Mouse (Mus musculus) forebrain, embryonic 15.5 days (tissue): Measurements from ENCODE around the gene Arid1b. TPM values are rescaled to one million over a fixed set of nuclear protein-coding genes. Genes with fewer than 3 reads are reported as not detected.

Experiments used
- ATAC-seq: fragments of 200-750 bp; cut with Nextera tagmentation; replicated peaks from 2 replicates; pipeline ENCODE4 v1.8.0; 2017; ENCODE audit warnings: mild to moderate bottlenecking, moderate TSS enrichment, moderate library complexity
- H3K27ac ChIP-seq: fragments of 300-500 bp; sonication (generic); replicated peaks from 2 replicates; pipeline ENCODE4 v1.5.1; 2015; ENCODE audit warnings: mild to moderate bottlenecking, inconsistent platforms
- H3K27me3 ChIP-seq: fragments of 300-500 bp; sonication (generic); 2 replicates; pipeline ENCODE4 v1.6.1; 2015; ENCODE audit warnings: inconsistent platforms
- H3K36me3 ChIP-seq: fragments of 300-500 bp; sonication (generic); 2 replicates; pipeline ENCODE4 v1.6.1; 2015; ENCODE audit warnings: mild to moderate bottlenecking, inconsistent platforms
- H3K4me1 ChIP-seq: fragments of 300-500 bp; sonication (generic); 2 replicates; pipeline ENCODE4 v1.6.1; 2015; ENCODE audit warnings: inconsistent platforms
- H3K4me2 ChIP-seq: fragments of 300-500 bp; sonication (generic); replicated peaks from 2 replicates; pipeline ENCODE4 v1.6.1; 2015; ENCODE audit warnings: mild to moderate bottlenecking, inconsistent platforms
- H3K4me3 ChIP-seq: fragments of 300-500 bp; sonication (generic); 2 replicates; pipeline ENCODE4 v1.5.1; 2015; ENCODE audit warnings: mild to moderate bottlenecking, inconsistent platforms
- H3K9ac ChIP-seq: fragments of 300-500 bp; sonication (generic); replicated peaks from 2 replicates; pipeline ENCODE4 v1.6.1; 2015; ENCODE audit warnings: mild to moderate bottlenecking, inconsistent platforms
- H3K9me3 ChIP-seq: fragments of 300-500 bp; sonication (generic); 2 replicates; pipeline ENCODE4 v1.6.1; 2016; ENCODE audit warnings: inconsistent platforms
- WGBS: fragments of 180-500 bp; shearing (Covaris S2); methylation state at CpG from one replicate; pipeline ENCODE4 v1.1.7; 2015; ENCODE audit warnings: mixed read lengths; 5-methylcytosine and 5-hydroxymethylcytosine counted together
- polyA plus RNA-seq: library from polyadenylated mRNA; unstranded; fragments of >200 nt; fragmentation: Nextera tagmentation; extraction: Ambion mirVana; gene quantifications from 2 replicates; pipeline ENCODE4 v1.2.1, GENCODE M21; 2015

Gene Arid1b
- polyA plus RNA-seq, 1 experiment from 2014 or later, result 14.8 TPM

DNA sequence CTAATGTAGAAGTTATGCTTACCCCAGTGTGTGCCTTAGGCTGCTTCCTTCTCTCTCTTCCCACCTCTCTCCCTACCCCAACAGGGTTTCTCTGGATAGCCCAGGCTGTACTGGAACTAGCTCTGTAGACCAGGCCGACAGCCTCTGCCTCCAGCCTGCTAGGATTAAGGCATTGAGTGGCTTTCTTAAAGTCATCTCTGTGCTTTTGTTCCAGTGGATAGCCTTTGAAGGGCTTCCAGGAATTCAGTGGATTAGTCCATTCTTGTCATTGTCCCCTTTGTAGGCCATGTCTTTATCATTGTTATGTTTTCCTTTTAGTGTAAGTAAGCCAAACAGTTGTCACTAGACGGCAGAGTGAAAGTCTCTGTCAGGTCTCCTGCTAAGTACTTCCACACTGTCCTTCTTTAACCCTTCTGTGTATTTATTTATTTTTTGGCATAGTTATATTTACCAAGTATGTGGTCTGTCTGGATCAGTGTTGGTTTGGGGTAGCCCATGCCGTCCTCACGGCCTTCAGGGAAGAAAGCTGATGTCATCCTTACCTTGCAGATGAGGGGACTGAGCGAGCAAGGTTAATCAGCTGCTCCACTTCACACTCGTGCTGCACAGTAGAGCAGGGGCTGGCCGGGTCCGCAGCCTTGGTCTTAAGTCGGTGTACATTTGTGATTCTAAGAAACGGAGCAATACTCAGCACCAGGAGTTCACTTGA lies 58.1 kb downstream of the Arid1b start:
- Histone ChIP-seq H3K4me3 (no peak overlapping the region), H3K36me3 (no peaks in the 10 kb centered on the region), H3K27ac (no peak overlapping the region), H3K4me2 (no peak overlapping the region), H3K4me1 (peaks cover 28% of the 10 kb centered on the region), H3K9ac (no peak overlapping the region), H3K9me3 (no peaks in the 10 kb centered on the region), H3K27me3 (no peaks in the 10 kb centered on the region)
- ATAC-seq, result no peak
- 56% methylated on average over 10 of the region's 10 CpGs for WGBS

DNA sequence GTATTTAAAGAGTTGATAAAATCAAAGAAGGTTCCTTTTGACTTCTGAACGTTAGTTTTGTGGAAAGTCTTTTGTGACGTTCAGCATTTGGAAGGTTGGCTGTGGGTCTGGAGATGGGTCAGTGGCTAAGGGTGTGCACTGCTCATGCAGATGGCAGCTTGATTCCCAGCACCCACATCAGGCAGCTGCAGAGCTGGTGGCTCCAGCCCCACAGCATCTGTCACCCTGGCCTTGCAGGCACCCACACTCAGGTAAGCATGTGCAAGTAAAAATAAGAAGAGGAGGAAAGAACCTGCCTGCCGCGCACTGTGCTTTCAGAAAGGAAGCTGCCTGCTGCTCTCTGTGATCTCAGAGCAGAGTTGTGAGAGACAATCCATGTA lies 58.7 kb downstream of the Arid1b start:
- WGBS, result 85% methylated on average over 4 of the region's 4 CpGs
- no peak overlapping the region for H3K4me3 ChIP-seq
- H3K27ac ChIP-seq, result no peak overlapping the region
- ATAC-seq, result no peak
- H3K9me3 ChIP-seq, result no peaks in the 10 kb centered on the region
- no peaks in the 10 kb centered on the region for H3K27me3 ChIP-seq
- H3K4me2 ChIP-seq, result no peak overlapping the region
- H3K9ac ChIP-seq, result no peak overlapping the region
- no peaks in the 10 kb centered on the region for H3K36me3 ChIP-seq
- H3K4me1 ChIP-seq, result peaks cover 34% of the 10 kb centered on the region

DNA sequence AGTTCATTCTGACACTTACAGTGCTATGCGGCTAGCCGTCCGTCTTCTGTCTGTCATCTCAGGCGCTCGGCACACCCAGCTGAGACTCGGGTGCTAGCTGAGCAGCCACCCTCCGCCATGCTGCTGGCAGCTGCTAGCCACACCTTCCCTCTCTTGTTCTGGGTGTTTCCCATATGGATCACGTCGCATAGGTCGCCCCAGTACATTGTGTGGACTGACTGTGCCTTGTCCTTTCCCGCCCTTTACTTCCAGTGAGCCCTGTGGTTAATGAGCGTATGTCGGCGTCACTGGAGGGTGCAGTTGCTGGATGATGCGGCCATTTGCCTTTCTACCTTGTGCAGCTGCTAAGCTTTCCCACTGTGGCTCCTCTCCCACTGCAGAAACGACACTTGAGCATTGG lies 59.1 kb downstream of the Arid1b start:
- no peaks in the 10 kb centered on the region for H3K27me3 ChIP-seq
- no peak overlapping the region for H3K4me3 ChIP-seq
- no peak overlapping the region for H3K9ac ChIP-seq
- H3K9me3 ChIP-seq, result no peaks in the 10 kb centered on the region
- 80% methylated on average over 16 of the region's 16 CpGs for WGBS
- H3K36me3 ChIP-seq, result no peaks in the 10 kb centered on the region
- H3K4me2 ChIP-seq, result no peak overlapping the region
- ATAC-seq, result 0 out of 2 replicates have a peak, but pooled peaks have one; percentile 27
- no peak overlapping the region for H3K27ac ChIP-seq
- peaks cover 38% of the 10 kb centered on the region for H3K4me1 ChIP-seq

DNA sequence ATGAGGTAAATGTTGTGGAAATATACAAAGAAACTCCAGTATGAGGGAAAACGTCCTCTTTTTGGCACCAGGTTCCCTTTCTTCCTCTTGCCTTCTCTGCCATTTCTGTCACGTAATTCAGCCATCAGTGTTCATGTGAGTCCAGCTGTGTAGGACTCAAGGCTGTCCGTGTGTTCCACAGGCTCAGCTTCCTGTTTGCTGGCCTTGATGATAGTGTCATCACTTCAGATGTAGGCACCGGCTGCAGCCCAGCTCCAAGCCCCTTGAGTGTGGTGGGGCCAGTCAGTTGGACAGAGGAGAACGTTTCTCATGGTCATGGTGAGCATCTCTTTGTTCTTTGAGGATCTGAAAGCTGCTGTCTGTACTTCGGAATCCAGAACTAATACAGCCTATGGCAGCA lies 61.3 kb downstream of the Arid1b start:
- H3K9ac ChIP-seq, result no peak overlapping the region
- no peak overlapping the region for H3K27ac ChIP-seq
- H3K27me3 ChIP-seq, result no peaks in the 10 kb centered on the region
- H3K4me2 ChIP-seq, result no peak overlapping the region
- H3K36me3 ChIP-seq, result no peaks in the 10 kb centered on the region
- 78% methylated on average over 6 of the region's 6 CpGs for WGBS
- H3K4me3 ChIP-seq, result no peak overlapping the region
- no peak for ATAC-seq
- H3K9me3 ChIP-seq, result no peaks in the 10 kb centered on the region
- peaks cover 49% of the 10 kb centered on the region for H3K4me1 ChIP-seq

DNA sequence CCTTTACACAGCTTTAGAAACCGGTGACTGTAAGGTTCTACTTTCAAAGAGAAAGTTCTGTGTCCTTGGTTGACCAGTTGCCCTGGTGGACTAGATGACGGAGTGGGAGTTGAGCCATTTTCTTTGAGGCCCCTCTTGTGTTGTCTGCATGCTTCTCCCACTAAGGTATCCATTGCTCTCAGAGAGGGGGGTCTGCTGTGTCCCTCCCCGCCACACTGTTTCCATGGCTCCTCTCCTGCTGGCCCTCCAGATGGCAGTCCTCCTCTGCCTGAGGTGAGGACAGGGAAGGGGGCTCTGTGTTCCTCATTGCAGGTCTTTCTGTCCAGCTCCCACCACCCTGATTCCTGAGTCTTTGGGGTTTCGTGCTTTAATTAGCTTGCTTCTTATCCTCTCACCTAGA lies 62.5 kb downstream of the Arid1b start:
- Histone ChIP-seq H3K4me3 (no peak overlapping the region), H3K4me1 (peaks cover 45% of the 10 kb centered on the region), H3K9me3 (no peaks in the 10 kb centered on the region), H3K36me3 (no peaks in the 10 kb centered on the region), H3K9ac (no peak overlapping the region), H3K27me3 (no peaks in the 10 kb centered on the region), H3K27ac (no peak overlapping the region), H3K4me2 (no peak overlapping the region)
- ATAC-seq, result no peak
- WGBS, result 58% methylated on average over 4 of the region's 4 CpGs

DNA sequence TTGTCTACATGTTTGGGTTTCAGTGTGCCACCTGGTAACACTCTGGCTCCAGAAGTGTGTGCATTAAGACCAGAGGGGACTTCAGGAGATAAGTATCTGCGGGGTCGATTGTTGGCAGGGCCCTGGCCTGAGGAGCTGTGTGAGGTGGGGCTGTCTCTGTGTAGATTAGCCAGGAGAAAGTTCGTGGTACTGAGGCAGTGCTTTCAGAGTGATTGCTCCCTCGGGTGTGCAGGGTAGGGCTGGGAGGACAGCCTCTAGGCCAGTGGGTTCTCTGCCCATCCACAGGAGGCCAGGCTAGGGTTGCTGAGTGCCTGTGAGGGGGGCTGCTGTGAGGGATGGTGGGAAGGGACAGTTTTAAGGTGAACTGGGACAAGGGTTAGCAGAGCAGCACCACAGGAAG lies 63.2 kb downstream of the Arid1b start:
- Histone ChIP-seq H3K4me2 (no peak overlapping the region), H3K9ac (no peak overlapping the region), H3K4me3 (no peak overlapping the region), H3K9me3 (no peaks in the 10 kb centered on the region), H3K4me1 (peaks cover 45% of the 10 kb centered on the region), H3K27ac (no peak overlapping the region; the same call in 1 of the 2 replicates), H3K36me3 (no peaks in the 10 kb centered on the region), H3K27me3 (no peaks in the 10 kb centered on the region)
- WGBS, result 30% methylated on average over 4 of the region's 4 CpGs
- no peak; the same call in 1 of the 2 replicates for ATAC-seq

DNA sequence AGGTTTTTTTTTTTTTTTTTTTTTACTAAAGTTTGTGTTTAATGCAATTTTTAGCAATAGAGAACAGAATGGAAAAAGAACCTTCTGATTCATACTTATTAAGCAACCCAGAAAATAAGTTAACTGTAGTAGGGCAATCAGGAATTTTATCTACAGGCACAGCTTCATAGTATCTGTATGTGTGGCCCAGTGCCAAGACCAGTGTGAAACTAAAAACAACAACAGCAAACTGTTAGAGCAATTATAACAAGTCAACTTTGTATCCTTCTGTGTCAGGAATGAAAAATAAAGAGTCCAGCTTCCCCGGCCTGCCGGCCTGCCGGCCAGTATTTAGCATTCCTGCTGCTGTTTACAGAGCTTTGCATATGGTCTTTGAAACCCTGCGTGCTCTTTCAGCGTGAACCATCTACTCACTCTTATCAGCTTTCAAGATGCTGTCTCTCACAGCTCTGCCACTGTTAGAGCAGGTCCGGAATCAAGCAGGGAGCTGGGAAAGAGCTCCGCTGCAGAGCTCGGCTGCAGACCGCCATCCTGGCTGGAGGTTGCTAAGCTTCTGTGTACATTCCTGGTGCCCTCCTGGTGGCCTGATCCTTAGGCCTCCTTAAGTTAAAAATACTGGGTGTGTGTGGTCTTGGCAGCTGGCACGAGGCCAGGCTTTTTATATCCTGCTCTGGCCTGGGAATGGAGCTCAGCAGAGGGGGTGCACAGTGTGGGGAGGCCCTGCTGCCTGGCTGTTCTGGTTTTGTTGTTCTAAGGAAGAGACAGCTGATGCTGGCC lies 64.0 kb downstream of the Arid1b start:
- no peaks in the 10 kb centered on the region for H3K36me3 ChIP-seq
- H3K4me1 ChIP-seq, result peaks cover 41% of the 10 kb centered on the region
- no peak overlapping the region for H3K4me3 ChIP-seq
- H3K4me2 ChIP-seq, result peak overlapping the region; percentile 32; the same call in 1 of the 2 replicates
- H3K9me3 ChIP-seq, result no peaks in the 10 kb centered on the region
- peak; percentile 72 for ATAC-seq
- no peaks in the 10 kb centered on the region for H3K27me3 ChIP-seq
- no peak overlapping the region for H3K9ac ChIP-seq
- WGBS, result 1% methylated on average over 10 of the region's 10 CpGs
- H3K27ac ChIP-seq, result peak overlapping the region; percentile 70

DNA sequence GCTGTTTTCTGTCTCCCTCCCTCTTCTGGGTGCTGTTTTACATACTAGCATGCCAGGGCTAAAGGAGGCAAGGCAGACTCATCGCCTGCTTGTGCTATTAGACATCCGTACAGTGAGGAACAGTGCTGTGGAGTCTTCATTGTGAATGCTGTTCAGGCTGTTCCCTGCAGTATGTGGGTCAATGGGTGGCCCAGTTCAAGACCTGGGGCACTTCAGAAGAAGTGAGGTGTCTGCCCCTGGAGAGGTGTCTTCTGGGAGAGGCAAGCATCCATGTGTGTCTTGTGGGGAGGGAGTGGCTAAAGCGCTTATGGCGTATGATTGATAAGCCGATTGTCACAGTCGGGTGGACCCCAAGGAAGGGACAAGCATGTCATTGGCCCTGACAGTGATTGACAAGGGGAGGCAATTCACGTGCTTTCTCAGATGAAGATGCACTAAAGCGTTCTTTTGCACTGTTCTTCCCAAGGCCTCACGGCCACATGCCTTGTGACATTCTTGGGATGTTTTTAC lies 65.0 kb downstream of the Arid1b start:
- H3K4me2 ChIP-seq, result no peak overlapping the region
- H3K4me3 ChIP-seq, result no peak overlapping the region
- ATAC-seq, result no peak
- H3K36me3 ChIP-seq, result no peaks in the 10 kb centered on the region
- no peaks in the 10 kb centered on the region for H3K9me3 ChIP-seq
- no peak overlapping the region for H3K27ac ChIP-seq
- 74% methylated on average over 9 of the region's 9 CpGs for WGBS
- no peak overlapping the region for H3K9ac ChIP-seq
- peaks cover 40% of the 10 kb centered on the region for H3K4me1 ChIP-seq
- H3K27me3 ChIP-seq, result no peaks in the 10 kb centered on the region

DNA sequence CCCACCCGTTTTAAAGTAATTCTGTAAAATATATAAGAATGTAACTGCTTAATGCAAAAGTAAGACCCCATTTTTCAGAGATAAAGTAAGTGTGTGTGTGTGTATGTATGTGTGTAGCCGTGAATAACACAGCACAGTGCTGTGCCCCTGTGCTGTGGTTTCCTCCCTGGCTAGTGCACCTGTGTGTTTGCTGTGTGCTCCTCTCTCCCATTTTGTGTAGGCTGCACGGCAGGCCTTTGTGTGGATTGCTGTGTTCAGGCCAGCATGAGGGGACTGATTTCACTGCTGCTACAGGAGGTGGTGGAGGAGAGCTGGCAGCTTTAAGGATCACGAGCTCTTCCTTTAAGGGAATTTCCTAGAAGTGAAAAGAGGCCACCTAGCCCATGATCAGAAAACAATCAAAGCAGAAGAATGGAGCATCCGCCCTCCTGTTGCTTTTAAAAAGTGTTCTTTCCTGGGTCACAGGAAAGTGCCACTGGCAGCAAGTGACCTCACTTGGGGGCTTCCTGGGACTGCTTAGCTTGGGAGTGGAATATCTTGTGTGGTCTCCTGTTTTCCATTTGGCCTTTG lies 66.5 kb downstream of the Arid1b start:
- Histone ChIP-seq H3K4me1 (peaks cover 47% of the 10 kb centered on the region), H3K36me3 (no peaks in the 10 kb centered on the region), H3K27ac (no peak overlapping the region), H3K4me3 (no peak overlapping the region), H3K9ac (no peak overlapping the region), H3K4me2 (no peak overlapping the region), H3K27me3 (no peaks in the 10 kb centered on the region), H3K9me3 (no peaks in the 10 kb centered on the region)
- no peak for ATAC-seq
- WGBS, result 50% methylated on average over 5 of the region's 5 CpGs

DNA sequence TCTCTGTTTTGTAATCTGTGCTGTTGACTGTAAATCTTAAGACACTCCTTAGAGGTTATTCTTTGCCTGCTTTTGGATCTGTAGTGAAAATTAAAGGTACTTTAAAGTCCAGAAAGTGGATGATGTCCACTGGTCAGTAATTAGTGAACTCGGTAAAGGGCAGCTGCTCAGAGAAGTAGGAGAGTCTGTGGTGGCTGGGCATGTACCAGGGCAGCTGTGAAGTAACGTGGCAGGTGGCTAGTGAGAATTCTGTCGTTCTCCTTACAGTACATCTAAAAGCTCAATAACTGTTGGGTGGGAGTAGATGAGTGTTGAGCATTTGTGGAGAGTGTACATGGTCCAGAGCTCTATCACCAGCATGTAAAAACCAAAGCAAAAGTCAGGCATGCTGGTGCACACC lies 67.1 kb downstream of the Arid1b start:
- no peak overlapping the region for H3K4me3 ChIP-seq
- no peak for ATAC-seq
- H3K4me2 ChIP-seq, result no peak overlapping the region
- no peak overlapping the region for H3K27ac ChIP-seq
- no peaks in the 10 kb centered on the region for H3K36me3 ChIP-seq
- H3K4me1 ChIP-seq, result peaks cover 47% of the 10 kb centered on the region
- H3K27me3 ChIP-seq, result no peaks in the 10 kb centered on the region
- H3K9me3 ChIP-seq, result no peaks in the 10 kb centered on the region
- no peak overlapping the region for H3K9ac ChIP-seq
- WGBS, result 71% methylated on average over 3 of the region's 3 CpGs

DNA sequence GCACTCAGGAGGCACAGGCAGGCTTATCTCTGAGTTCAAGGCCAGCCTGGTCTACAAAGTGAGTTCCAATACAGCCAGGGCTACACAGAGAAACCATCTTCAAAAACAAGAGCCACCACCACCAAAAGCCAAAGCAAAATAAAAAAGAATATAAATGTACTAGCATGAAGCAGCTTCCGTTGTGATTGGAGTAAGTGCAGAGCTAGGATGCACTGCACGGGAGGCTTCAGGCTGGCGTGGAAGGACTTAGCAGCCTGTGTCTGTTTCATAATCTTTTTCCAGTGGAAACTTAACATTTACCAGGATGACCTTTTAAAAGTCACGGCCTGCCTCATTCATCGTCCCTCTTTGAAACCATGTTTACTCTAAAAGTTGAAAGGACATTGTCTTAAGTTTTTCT lies 67.5 kb downstream of the Arid1b start:
- Histone ChIP-seq H3K4me1 (peaks cover 49% of the 10 kb centered on the region), H3K27me3 (no peaks in the 10 kb centered on the region), H3K9me3 (no peaks in the 10 kb centered on the region), H3K36me3 (no peaks in the 10 kb centered on the region), H3K9ac (no peak overlapping the region), H3K27ac (no peak overlapping the region), H3K4me3 (no peak overlapping the region), H3K4me2 (no peak overlapping the region)
- no peak for ATAC-seq
- WGBS, result 83% methylated on average over 5 of the region's 5 CpGs

DNA sequence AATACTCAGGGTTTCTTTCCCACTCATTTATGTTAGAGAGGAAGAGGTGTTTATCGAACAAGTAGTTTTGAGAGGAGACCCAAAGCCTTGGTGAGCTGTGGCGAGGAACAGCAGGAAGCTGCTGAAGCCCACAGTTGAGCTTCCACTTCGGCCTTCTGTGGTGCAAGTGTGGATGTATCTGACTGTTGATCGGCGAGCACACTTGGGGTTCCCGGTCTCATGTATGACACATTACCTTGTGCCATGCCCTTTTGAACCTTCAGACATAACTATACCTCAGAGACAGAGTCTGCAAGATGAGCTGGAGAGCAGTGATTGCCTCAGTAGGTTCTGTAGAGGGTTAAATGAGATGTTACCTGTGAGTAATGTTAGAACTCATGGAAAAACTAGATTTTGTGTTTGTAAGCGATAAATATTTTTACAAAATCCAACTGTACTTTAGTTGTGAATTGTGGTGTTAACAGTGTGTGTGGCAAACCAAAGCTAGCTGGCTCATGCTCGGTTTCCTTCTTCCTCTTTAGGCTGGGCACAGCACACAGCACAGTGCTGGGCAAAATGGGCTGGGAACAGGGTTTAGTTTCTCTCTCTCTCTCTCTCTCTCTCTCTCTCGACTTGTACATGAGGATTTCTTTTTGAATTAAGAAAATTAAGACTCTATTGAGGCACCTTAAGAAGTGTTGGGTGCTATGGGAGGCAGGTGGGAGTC lies 69.5 kb downstream of the Arid1b start:
- Histone ChIP-seq H3K9me3 (no peaks in the 10 kb centered on the region), H3K4me2 (no peak overlapping the region), H3K36me3 (no peaks in the 10 kb centered on the region), H3K4me1 (peaks cover 43% of the 10 kb centered on the region), H3K27ac (no peak overlapping the region), H3K4me3 (no peak overlapping the region), H3K27me3 (no peaks in the 10 kb centered on the region), H3K9ac (no peak overlapping the region)
- no peak for ATAC-seq
- 91% methylated on average over 9 of the region's 9 CpGs for WGBS
